Mouse (Mus musculus) brain, embryonic 14.5 days (tissue): ENCODE measurements around the gene Rragc.

ENCODE experiments used
- CTCF ChIP-seq: fragments of 200-500 bp; IDR thresholded peaks from 2 replicates; pipeline ENCODE4 v1.5.1; 2012; ENCODE audit warnings: inconsistent platforms, mild to moderate bottlenecking, moderate library complexity, borderline replicate concordance; ENCODE audit not compliant: insufficient read depth, insufficient read length; ENCODE audit errors: extremely low read depth
- POLR2A ChIP-seq: fragments of 200-500 bp; IDR thresholded peaks from 2 replicates; pipeline ENCODE4 v1.6.1; 2012; ENCODE audit warnings: mild to moderate bottlenecking, inconsistent platforms, borderline replicate concordance; ENCODE audit not compliant: poor library complexity, insufficient read depth, insufficient read length, severe bottlenecking; ENCODE audit errors: extremely low read depth

DNA sequence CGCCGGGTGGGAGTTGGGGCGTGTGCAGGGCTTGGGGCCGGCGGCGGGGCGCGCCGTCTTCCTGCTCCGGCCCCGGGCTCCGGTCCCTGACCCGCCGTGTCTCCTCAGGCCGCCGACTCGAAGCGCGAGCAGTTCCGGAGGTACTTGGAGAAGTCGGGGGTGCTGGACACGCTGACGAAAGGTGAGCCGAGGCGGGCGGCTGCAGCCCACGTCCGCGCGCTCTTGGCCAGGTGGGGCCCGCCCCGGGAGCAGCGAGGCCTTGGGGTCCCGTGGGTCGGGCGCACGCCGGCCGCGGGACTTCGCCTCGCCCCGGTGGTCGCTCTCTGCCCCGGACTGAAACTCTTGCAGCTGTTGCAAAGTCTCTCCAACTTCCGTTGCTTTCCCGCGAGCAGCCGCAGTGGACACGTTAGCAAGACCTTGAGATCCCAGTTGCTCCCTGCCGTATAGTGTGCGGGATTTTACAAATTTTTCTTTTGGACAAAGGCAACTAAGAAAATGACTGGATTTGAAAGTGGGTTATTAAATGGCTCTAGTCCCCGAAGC is 12.0 kb upstream of the Rragc start:
- no peak for TF ChIP-seq POLR2A
- TF ChIP-seq CTCF, result no peak
